Mouse (Mus musculus): ENCODE results near the gene Tpra1.

DNA sequence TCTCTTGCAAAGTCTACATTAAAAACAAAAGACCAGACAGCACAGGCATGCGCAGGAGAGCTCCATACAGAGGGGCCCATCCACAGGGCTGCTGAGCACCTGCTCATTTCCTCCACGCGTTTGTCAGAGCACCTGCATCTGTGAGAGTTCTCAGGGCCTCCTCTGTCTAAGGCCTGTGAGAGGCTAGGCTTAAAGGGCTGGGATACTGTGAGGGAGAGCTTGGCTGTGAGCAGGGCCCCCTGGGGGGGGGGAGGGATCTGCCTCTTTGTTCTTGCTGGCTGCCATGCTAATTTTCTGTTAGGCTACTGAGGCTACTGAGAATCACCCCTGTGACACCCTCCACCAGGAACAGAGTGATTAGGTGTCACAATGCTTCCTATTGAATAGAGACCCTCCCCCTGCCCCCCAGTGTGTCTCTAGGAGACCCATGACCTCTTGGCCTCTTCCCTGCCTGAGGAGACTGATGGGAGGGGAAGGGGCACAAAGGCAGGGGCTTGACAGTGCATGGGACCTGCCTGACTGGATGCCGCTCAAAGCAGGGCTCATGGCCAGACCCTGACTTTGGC is 23.7 kb downstream of the Tpra1 start:
- TF ChIP-seq POLR2A (IDR thresholded peaks at IDR 0.05; ENCODE audit: borderline replicate concordance, extremely low read depth, insufficient read depth, insufficient read length, poor library complexity, severe bottlenecking): no peak
- TF ChIP-seq CTCF (IDR thresholded peaks at IDR 0.05; ENCODE audit: borderline replicate concordance, extremely low read depth, insufficient read depth, insufficient read length): no peak
